Mouse (Mus musculus) liver, embryonic 13.5 days (tissue): ENCODE results near the gene Usp32. TPM values are rescaled to one million over a fixed set of nuclear protein-coding genes. Genes with fewer than 3 reads are reported as not detected.
A peak's percentile ranks its signal among the peaks of the same experiment; 100 is the strongest.

Source experiments
- ATAC-seq: fragments of 200-750 bp; cut with Nextera tagmentation; 2 replicates; pipeline ENCODE4 v1.8.0; 2017; ENCODE audit warnings: low read depth, mild to moderate bottlenecking, moderate number of reproducible peaks, moderate library complexity
- DNase-seq: peaks from one replicate; pipeline ENCODE4 v3.0.0; 2022
- H3K27ac ChIP-seq: fragments of 300-500 bp; sonication (generic); 2 replicates; pipeline ENCODE4 v1.5.1; 2015; ENCODE audit warnings: moderate library complexity, mild to moderate bottlenecking, inconsistent platforms
- H3K27me3 ChIP-seq: fragments of 300-500 bp; sonication (generic); 2 replicates; pipeline ENCODE4 v1.6.1; 2015; ENCODE audit warnings: mild to moderate bottlenecking, inconsistent platforms
- H3K36me3 ChIP-seq: fragments of 300-500 bp; sonication (generic); 2 replicates; pipeline ENCODE4 v1.6.1; 2015; ENCODE audit warnings: mild to moderate bottlenecking, inconsistent platforms
- H3K4me1 ChIP-seq: fragments of 300-500 bp; sonication (generic); replicated peaks from 2 replicates; pipeline ENCODE4 v1.6.1; 2015; ENCODE audit warnings: inconsistent platforms
- H3K4me2 ChIP-seq: fragments of 300-500 bp; sonication (generic); 2 replicates; pipeline ENCODE4 v1.6.1; 2015; ENCODE audit warnings: inconsistent platforms, mild to moderate bottlenecking, moderate library complexity
- H3K4me3 ChIP-seq: fragments of 300-500 bp; sonication (generic); replicated peaks from 2 replicates; pipeline ENCODE4 v1.5.1; 2015; ENCODE audit warnings: mild to moderate bottlenecking, inconsistent platforms
- H3K9ac ChIP-seq: fragments of 300-500 bp; sonication (generic); 2 replicates; pipeline ENCODE4 v1.6.1; 2015; ENCODE audit warnings: mild to moderate bottlenecking, inconsistent platforms
- H3K9me3 ChIP-seq: fragments of 300-500 bp; sonication (generic); replicated peaks from 2 replicates; pipeline ENCODE4 v1.6.1; 2016; ENCODE audit warnings: inconsistent platforms
- WGBS: fragments of 180-500 bp; shearing (Covaris S2); methylation state at CpG from one replicate; pipeline ENCODE4 v1.1.7; 2015; ENCODE audit not compliant: insufficient replicate concordance; 5-methylcytosine and 5-hydroxymethylcytosine counted together
- polyA plus RNA-seq: library from polyadenylated mRNA; unstranded; fragments of >200 nt; fragmentation: Nextera tagmentation; extraction: Ambion mirVana; gene quantifications from 2 replicates; pipeline ENCODE4 v1.2.1, GENCODE M21; 2015

Usp32 gene
- polyA plus RNA-seq, 1 experiment from 2014 or later, result 10.0 TPM

DNA sequence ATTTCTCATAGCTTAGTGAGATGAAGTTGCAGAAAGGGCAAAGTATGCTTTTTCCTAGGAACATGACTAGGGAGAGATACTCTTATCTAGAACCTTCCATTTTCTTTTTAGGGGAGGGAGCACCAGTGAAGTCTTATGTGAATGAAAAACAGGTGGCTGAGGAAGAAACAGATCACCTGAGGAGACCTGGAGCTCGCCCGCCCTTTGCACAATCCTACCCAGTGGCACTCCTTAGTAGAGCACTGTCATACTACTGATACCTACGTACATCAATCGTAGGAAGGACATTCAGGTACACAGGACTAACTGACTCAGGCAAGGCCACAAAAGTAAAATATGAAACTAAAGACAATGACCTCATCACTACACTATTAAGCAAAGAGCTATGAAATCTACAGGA is 81.4 kb downstream of the Usp32 start:
- Histone ChIP-seq H3K4me2 (no peak overlapping the region), H3K4me1 (peaks cover 12% of the 10 kb centered on the region), H3K27me3 (no peaks in the 10 kb centered on the region), H3K27ac (no peak overlapping the region), H3K9me3 (no peaks in the 10 kb centered on the region), H3K9ac (no peak overlapping the region), H3K36me3 (peaks cover 45% of the 10 kb centered on the region), H3K4me3 (no peak overlapping the region)
- 89% methylated on average over 4 of the region's 4 CpGs for WGBS
- ATAC-seq (no peak), DNase-seq (no peak)

DNA sequence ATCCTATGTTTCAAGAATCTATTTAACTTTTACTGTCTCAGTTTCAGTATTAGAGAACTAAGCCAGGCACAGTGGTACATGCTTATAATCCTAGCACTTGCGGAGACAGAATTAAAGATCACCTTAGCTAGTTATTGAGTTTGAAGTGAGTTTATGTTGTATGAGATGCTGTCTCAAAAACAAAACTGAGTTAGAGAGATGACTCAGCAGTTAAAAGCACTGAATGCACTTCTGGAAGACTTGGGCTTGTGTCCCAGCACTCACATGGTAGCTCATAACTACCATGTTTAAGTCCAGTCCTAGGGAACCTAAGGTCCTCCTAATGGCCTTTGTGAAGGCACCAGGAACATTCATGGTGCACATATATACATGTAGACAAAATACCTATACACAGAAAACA is 82.4 kb downstream of the Usp32 start:
- Histone ChIP-seq H3K4me3 (no peak overlapping the region), H3K27me3 (no peaks in the 10 kb centered on the region), H3K9ac (no peak overlapping the region), H3K4me2 (no peak overlapping the region), H3K9me3 (no peaks in the 10 kb centered on the region), H3K36me3 (peaks cover 45% of the 10 kb centered on the region), H3K27ac (peak overlapping the region; percentile 47; the same call in 1 of the 2 replicates), H3K4me1 (peaks cover 12% of the 10 kb centered on the region)
- ATAC-seq, result no peak
- no peak for DNase-seq
- WGBS, result 88% methylated on average over 1 of the region's 1 CpGs

DNA sequence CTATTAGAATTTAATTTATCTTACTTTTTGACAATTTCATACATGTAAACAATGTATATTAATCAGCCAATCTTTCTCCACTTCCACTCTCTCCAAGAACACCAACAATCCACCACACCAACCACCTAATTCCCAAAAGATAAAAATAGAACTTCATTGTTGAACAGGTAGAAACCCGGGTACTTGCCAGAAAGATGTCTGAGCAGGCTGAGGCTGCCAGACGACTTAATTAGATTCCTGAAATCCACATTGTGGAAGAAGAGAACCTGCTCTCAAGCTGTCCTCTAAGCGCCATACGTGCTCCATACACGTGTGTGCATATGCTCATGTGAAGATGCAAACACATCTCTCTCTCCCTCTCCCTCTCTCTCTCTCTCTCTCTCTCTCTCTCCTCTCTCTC is 83.1 kb downstream of the Usp32 start:
- H3K9me3 ChIP-seq, result no peaks in the 10 kb centered on the region
- H3K27me3 ChIP-seq, result no peaks in the 10 kb centered on the region
- peaks cover 44% of the 10 kb centered on the region for H3K36me3 ChIP-seq
- no peak overlapping the region for H3K4me3 ChIP-seq
- DNase-seq (no peak), ATAC-seq (no peak)
- H3K4me1 ChIP-seq, result peaks cover 12% of the 10 kb centered on the region
- peak overlapping the region; percentile 13; the same call in 1 of the 2 replicates for H3K27ac ChIP-seq
- H3K9ac ChIP-seq, result no peak overlapping the region
- H3K4me2 ChIP-seq, result no peak overlapping the region
- WGBS, result 82% methylated on average over 5 of the region's 5 CpGs

DNA sequence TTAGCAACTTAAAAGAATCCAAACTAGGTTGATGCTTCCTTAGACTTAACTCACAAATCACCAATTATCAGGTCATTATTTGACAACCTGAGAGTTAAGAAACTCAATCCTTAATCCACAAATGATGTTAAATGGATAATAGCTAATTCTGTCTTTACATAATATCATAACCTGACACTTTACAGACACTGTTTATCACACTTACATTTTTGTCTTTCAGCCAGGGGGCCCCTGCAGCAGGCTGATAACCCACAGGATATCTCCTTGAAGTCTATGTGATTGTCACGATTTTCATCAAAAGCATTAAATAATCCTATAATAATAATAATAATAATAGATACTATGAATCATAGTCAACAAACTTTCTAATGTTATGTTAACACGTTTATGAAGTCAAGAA is 84.4 kb downstream of the Usp32 start:
- Histone ChIP-seq H3K4me1 (peaks cover 12% of the 10 kb centered on the region), H3K27ac (no peak overlapping the region), H3K4me2 (no peak overlapping the region), H3K27me3 (no peaks in the 10 kb centered on the region), H3K4me3 (no peak overlapping the region), H3K36me3 (peaks cover 47% of the 10 kb centered on the region), H3K9ac (no peak overlapping the region), H3K9me3 (no peaks in the 10 kb centered on the region)
- WGBS, result 62% methylated on average over 2 of the region's 2 CpGs
- ATAC-seq (no peak), DNase-seq (peak; percentile 25)

DNA sequence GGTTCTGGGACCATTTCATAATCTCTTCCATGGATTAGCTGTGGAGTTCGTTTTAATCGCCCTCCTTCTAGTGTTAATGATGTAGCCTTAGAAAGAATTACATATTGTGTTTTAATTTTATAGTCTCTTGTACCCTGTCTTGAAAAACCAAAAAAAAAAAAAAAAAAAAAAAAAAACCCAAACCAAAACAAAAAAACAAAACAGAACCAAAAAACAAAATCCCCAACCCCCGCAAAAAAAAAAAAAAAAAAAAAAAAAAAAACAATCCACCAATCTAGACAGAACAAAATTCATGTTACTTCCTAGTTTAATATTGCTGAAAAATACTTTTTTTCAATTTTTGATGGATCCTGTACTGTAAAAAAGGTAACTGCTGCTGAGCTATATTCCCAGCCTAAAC is 100.7 kb downstream of the Usp32 start:
- no peak overlapping the region for H3K9ac ChIP-seq
- no peak overlapping the region for H3K4me3 ChIP-seq
- DNase-seq (no peak), ATAC-seq (no peak)
- peaks cover 73% of the 10 kb centered on the region for H3K36me3 ChIP-seq
- no peaks in the 10 kb centered on the region for H3K4me1 ChIP-seq
- H3K4me2 ChIP-seq, result no peak overlapping the region
- H3K27ac ChIP-seq, result no peak overlapping the region
- no peaks in the 10 kb centered on the region for H3K9me3 ChIP-seq
- 90% methylated on average over 3 of the region's 3 CpGs for whole genome bisulfite sequencing
- no peaks in the 10 kb centered on the region for H3K27me3 ChIP-seq

DNA sequence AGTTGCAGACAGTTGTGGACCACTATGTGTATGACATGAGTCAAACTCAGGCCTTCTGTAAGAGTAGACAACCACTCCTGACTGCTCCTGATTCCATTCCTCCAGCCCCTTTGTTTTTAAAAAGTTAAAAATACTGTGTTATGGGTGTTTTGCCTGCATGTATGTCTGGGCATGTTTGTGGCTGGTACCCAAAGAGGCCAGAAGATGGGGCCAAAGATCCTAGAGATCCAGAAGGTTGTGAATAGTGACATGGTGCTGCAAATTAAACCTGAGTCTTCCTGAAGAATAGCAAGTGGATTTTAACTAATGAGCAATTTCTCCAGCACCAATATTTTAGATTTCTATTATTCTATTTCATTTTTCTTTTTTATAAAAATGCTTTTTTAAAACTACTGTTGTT is 126.8 kb downstream of the Usp32 start:
- Histone ChIP-seq H3K27ac (no peak overlapping the region), H3K4me3 (no peak overlapping the region), H3K36me3 (peaks cover 75% of the 10 kb centered on the region), H3K27me3 (no peaks in the 10 kb centered on the region), H3K4me2 (no peak overlapping the region), H3K9ac (no peak overlapping the region), H3K4me1 (no peaks in the 10 kb centered on the region), H3K9me3 (no peaks in the 10 kb centered on the region)
- DNase-seq (no peak), ATAC-seq (no peak)

DNA sequence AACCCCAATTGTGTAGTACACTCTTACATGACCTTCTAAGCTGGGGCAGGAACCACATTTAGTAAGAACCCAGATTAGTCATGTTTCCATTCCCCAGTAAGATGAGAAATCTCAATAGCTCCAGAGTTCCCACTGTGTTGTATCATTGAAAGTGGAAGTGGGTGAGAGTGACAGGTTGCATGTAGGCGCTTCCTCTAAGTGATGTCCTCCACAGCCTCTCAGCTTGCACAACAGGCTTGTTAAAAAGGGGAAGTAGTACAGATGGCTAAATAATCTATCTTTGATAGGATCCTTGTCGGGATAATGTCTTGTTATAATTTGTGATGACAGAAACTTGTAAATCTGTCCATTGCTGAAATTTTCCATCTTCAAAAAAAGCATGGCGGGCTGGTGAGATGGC is 136.4 kb downstream of the Usp32 start:
- H3K4me1 ChIP-seq, result no peaks in the 10 kb centered on the region
- H3K4me2 ChIP-seq, result no peak overlapping the region
- H3K4me3 ChIP-seq, result no peak overlapping the region
- H3K9ac ChIP-seq, result no peak overlapping the region
- ATAC-seq, result no peak
- H3K36me3 ChIP-seq, result peaks cover 77% of the 10 kb centered on the region
- no peak overlapping the region for H3K27ac ChIP-seq
- no peaks in the 10 kb centered on the region for H3K27me3 ChIP-seq
- 62% methylated on average over 3 of the region's 3 CpGs for WGBS
- H3K9me3 ChIP-seq, result no peaks in the 10 kb centered on the region
- no peak for DNase-seq

DNA sequence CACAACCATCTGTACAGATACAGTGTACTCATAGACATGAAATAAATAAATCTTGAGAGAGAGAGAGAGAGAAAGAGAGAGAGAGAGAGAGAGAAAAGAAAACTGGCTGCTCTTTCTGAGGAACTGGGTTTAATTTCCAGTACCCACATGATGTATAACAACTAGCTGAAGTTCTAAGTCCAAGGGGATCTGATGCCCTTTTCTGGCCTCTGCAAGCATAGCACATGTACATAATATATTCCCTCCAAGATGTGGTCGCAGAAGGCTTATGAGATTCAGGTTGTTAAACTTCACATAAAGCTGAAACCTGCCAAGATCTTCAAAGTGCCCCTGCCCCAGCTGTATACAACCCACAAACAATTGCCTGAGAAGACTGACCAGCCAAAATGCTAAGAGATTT is 144.7 kb downstream of the Usp32 start:
- peaks cover 70% of the 10 kb centered on the region for H3K36me3 ChIP-seq
- H3K9me3 ChIP-seq, result no peaks in the 10 kb centered on the region
- no peak overlapping the region for H3K4me3 ChIP-seq
- H3K27ac ChIP-seq, result no peak overlapping the region
- no peaks in the 10 kb centered on the region for H3K27me3 ChIP-seq
- DNase-seq, result no peak
- no peak overlapping the region for H3K4me2 ChIP-seq
- H3K9ac ChIP-seq, result no peak overlapping the region
- ATAC-seq, result no peak
- no peaks in the 10 kb centered on the region for H3K4me1 ChIP-seq
- 85% methylated on average over 1 of the region's 1 CpGs for WGBS

DNA sequence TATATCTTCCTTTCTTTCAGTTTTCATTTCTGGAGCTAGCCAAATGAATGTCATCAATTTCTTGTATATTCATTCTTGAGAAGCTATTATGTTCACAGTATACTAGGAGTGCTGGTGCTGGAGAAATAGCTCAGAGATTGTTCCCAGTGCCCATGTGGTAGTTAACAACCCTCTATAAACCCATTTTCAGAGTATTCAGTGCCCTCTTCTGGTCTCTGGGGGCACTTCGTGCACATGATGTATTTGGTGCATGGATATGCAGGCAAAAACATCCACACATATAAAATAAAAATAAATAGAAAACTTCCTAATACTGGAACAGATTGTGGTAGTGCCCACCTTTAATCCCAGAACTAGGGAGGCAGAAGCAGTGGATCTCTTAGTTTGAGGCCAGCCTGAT is 147.0 kb downstream of the Usp32 start:
- WGBS, result 88% methylated on average over 1 of the region's 1 CpGs
- no peak overlapping the region for H3K4me3 ChIP-seq

DNA sequence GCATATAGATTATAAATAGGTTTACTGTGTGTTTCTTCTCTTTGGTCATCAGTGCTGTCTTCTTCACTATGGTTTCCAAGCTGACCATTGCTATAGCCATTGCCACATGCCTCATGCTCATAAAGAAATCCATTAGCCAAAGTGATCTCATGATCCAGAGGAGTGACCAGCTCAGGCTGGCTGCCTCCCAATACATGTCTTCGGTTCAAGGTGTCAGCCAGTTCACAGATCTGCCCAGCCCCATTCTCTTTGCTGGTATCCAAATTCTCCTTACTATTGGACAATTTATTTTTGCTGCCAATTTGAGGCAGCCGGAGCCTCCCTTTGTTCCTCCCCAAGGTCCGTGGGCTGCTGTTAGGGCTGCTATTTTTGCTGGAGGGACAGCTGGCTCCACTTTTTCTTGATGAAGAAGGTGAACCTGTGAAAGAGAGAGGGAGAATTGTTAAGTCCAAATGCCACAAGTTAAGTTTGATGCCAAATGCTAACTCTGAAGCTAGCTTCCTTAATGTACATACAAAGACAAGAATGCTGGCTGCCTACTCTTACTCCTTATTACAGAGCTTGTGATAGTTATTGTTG is 151.5 kb downstream of the Usp32 start:
- H3K4me2 ChIP-seq, result no peak overlapping the region
- H3K36me3 ChIP-seq, result peaks cover 86% of the 10 kb centered on the region
- DNase-seq, result no peak
- H3K4me3 ChIP-seq, result no peak overlapping the region
- no peak overlapping the region for H3K27ac ChIP-seq
- no peaks in the 10 kb centered on the region for H3K4me1 ChIP-seq
- no peaks in the 10 kb centered on the region for H3K9me3 ChIP-seq
- 92% methylated on average over 3 of the region's 3 CpGs for WGBS
- no peak overlapping the region for H3K9ac ChIP-seq
- no peak for ATAC-seq
- H3K27me3 ChIP-seq, result no peaks in the 10 kb centered on the region

More for the DNA sequence above, 147.0 kb downstream of the Usp32 start:
- Histone ChIP-seq H3K4me2 (no peak overlapping the region), H3K4me1 (no peaks in the 10 kb centered on the region), H3K9me3 (no peaks in the 10 kb centered on the region), H3K27me3 (no peaks in the 10 kb centered on the region), H3K27ac (no peak overlapping the region), H3K9ac (no peak overlapping the region), H3K36me3 (peaks cover 84% of the 10 kb centered on the region)
- DNase-seq (no peak), ATAC-seq (no peak)

DNA sequence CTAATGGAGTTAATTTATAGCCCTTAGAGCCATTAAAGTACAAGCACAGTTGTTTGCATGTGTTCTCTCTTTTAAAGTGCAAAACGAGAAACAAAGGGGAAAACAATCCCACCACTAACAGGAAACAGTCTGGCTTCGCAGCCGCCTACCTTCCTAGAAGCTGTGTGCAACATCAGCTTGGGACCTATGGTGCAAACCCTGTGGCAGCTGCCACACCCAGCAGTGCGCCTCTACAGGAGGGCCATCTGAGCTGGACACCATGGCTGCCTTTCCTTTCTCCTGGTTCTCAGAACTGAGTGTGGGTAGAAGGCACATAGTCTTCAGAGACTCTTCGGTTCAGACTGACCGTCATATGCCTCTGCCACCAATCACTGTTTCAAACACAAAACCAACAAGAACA is 154.5 kb downstream of the Usp32 start:
- no peaks in the 10 kb centered on the region for H3K27me3 ChIP-seq
- peaks cover 63% of the 10 kb centered on the region for H3K36me3 ChIP-seq
- WGBS, result 84% methylated on average over 6 of the region's 6 CpGs
- no peaks in the 10 kb centered on the region for H3K4me1 ChIP-seq
- H3K9me3 ChIP-seq, result no peaks in the 10 kb centered on the region
- no peak for ATAC-seq
- H3K4me3 ChIP-seq, result no peak overlapping the region
- H3K27ac ChIP-seq, result no peak overlapping the region
- no peak overlapping the region for H3K4me2 ChIP-seq
- DNase-seq, result no peak
- no peak overlapping the region for H3K9ac ChIP-seq

DNA sequence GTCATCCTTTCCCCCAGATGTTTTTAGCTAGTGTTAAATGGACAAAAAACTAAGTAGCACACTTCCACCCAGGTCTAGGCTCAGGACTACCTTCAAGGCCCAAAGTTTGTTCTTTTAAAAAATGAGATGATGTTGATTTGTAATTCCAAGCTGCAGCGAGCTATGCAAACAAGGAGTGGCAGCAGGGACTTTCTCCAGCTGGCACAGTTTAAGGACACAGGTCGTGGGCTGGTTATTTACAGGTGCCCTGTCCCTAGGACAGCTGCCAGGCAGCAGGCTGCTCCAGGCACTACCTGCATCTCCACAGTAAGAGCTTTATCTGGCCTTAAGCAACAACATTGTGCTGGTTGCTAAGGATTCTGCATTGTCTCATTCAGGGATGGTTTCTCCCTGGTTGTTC is 159.3 kb downstream of the Usp32 start:
- no peak for DNase-seq
- Histone ChIP-seq H3K27ac (no peak overlapping the region), H3K9ac (no peak overlapping the region), H3K36me3 (peaks cover 19% of the 10 kb centered on the region), H3K4me1 (0 out of 2 replicates have a peak, but pooled peaks cover 4% of the 10 kb centered on the region), H3K27me3 (no peaks in the 10 kb centered on the region), H3K9me3 (no peaks in the 10 kb centered on the region), H3K4me2 (no peak overlapping the region), H3K4me3 (no peak overlapping the region)
- no peak for ATAC-seq
- 70% methylated on average over 2 of the region's 2 CpGs for WGBS
